Mouse (Mus musculus): ENCODE measurements around the gene Chrdl2. TPM values are rescaled to one million over a fixed set of nuclear protein-coding genes. Genes with fewer than 3 reads are reported as not detected.
"Not testable (repeated sequence)": the region's sequence is repeated elsewhere in the genome, so short reads cannot be mapped to it uniquely, and the experiment has no call there.

Chrdl2 gene
- not detected in 2 replicates for total RNA-seq (2014; fragmentation: Nextera tagmentation)
- 0.05 TPM in 1 of 2 replicates, not detected in the other for total RNA-seq (2017)
- polyA plus RNA-seq (2012): not detected in 2 replicates

GRCm38 (mm10) chr7:100005790-100006189 lies at the start of gene Chrdl2:
TSS of gene Chrdl2 (plus strand) at chr7:100006172.
- DNase-seq (ENCODE audit: low spot score): no peak
- TF ChIP-seq CTCF (IDR thresholded peaks at IDR 0.05; ENCODE audit: low read depth, low read length) (no peak), GATA2 (IDR thresholded peaks at IDR 0.05; ENCODE audit: borderline replicate concordance, low read depth, low read length) (no peak), GATA1 (IDR thresholded peaks at IDR 0.05; ENCODE audit: borderline replicate concordance, low read length) (no peak), TAL1 (conservative IDR thresholded peaks at IDR 0.05; ENCODE audit: low read depth, low read length) (no peak), POLR2AphosphoS5 (IDR thresholded peaks at IDR 0.05; ENCODE audit: insufficient replicate concordance, low read depth, low read length) (no peak)
- no peak within 1 kb of the TSS for H3K4me3 ChIP-seq (ENCODE audit: low read depth, low read length)

GRCm38 (mm10) chr7:99957226-99957965 lies 48.6 kb upstream of the Chrdl2 start:
- DNase-seq (ENCODE audit: low spot score) (no peak), ATAC-seq (ENCODE audit: extremely low read depth, insufficient number of reproducible peaks, low FRiP score, poor library complexity, severe bottlenecking) (no peak)
- no peak overlapping the region for H3K4me3 ChIP-seq (ENCODE audit: low read depth, low read length)
- TF ChIP-seq CTCF (IDR thresholded peaks at IDR 0.05; ENCODE audit: low read depth, low read length): no peak
- no peak for TF ChIP-seq GATA1 (IDR thresholded peaks at IDR 0.05; ENCODE audit: borderline replicate concordance, low read length)
- TF ChIP-seq GATA2 (IDR thresholded peaks at IDR 0.05; ENCODE audit: borderline replicate concordance, low read depth, low read length): no peak
- TF ChIP-seq POLR2AphosphoS5 (IDR thresholded peaks at IDR 0.05; ENCODE audit: insufficient replicate concordance, low read depth, low read length): no peak
- no peak for TF ChIP-seq TAL1 (conservative IDR thresholded peaks at IDR 0.05; ENCODE audit: low read depth, low read length)
- H3K9me3 ChIP-seq (replicated peaks): no peaks in the 10 kb centered on the region
- peaks cover 13% of the 10 kb centered on the region for H3K4me1 ChIP-seq (ENCODE audit: insufficient read depth, low read depth, low read length)
- H3K36me3 ChIP-seq (replicated peaks): peaks cover 29% of the 10 kb centered on the region
- H3K27me3 ChIP-seq (ENCODE audit: insufficient read depth, low read length): no peaks in the 10 kb centered on the region

More at GRCm38 (mm10) chr7:100005790-100006189, at the start of gene Chrdl2:
- Histone ChIP-seq H3K9me3 (replicated peaks) (no peaks in the 10 kb centered on the region), H3K27me3 (ENCODE audit: insufficient read depth, low read length) (peaks cover 66% of the 10 kb centered on the region), H3K4me1 (ENCODE audit: insufficient read depth, low read depth, low read length) (no peaks in the 10 kb centered on the region), H3K36me3 (replicated peaks) (no peaks in the 10 kb centered on the region)
- ATAC-seq (ENCODE audit: extremely low read depth, insufficient number of reproducible peaks, low FRiP score, poor library complexity, severe bottlenecking): no peak

GRCm38 (mm10) chr7:99960571-99960970 lies 45.4 kb upstream of the Chrdl2 start:
- H3K4me3 ChIP-seq (ENCODE audit: low read depth, low read length); DNase-seq (ENCODE audit: low spot score); H3K27me3 ChIP-seq (ENCODE audit: insufficient read depth, low read length); ATAC-seq (ENCODE audit: extremely low read depth, insufficient number of reproducible peaks, low FRiP score, poor library complexity, severe bottlenecking); H3K9me3 ChIP-seq (replicated peaks): not testable (repeated sequence)
- H3K4me1 ChIP-seq (ENCODE audit: insufficient read depth, low read depth, low read length): peaks cover 23% of the 10 kb centered on the region
- H3K36me3 ChIP-seq (replicated peaks): peaks cover 28% of the 10 kb centered on the region

GRCm38 (mm10) chr7:99961518-99961917 lies 44.5 kb upstream of the Chrdl2 start:
- TF ChIP-seq CTCF (IDR thresholded peaks at IDR 0.05; ENCODE audit: low read depth, low read length) (no peak), POLR2AphosphoS5 (IDR thresholded peaks at IDR 0.05; ENCODE audit: insufficient replicate concordance, low read depth, low read length) (no peak), GATA1 (IDR thresholded peaks at IDR 0.05; ENCODE audit: borderline replicate concordance, low read length) (no peak), TAL1 (conservative IDR thresholded peaks at IDR 0.05; ENCODE audit: low read depth, low read length) (no peak), GATA2 (IDR thresholded peaks at IDR 0.05; ENCODE audit: borderline replicate concordance, low read depth, low read length) (no peak)
- no peak for DNase-seq (ENCODE audit: low spot score)
- ATAC-seq (ENCODE audit: extremely low read depth, insufficient number of reproducible peaks, low FRiP score, poor library complexity, severe bottlenecking): no peak
- Histone ChIP-seq H3K36me3 (replicated peaks) (peaks cover 35% of the 10 kb centered on the region), H3K9me3 (replicated peaks) (no peaks in the 10 kb centered on the region), H3K27me3 (ENCODE audit: insufficient read depth, low read length) (no peaks in the 10 kb centered on the region), H3K4me1 (ENCODE audit: insufficient read depth, low read depth, low read length) (peaks cover 23% of the 10 kb centered on the region), H3K4me3 (ENCODE audit: low read depth, low read length) (no peak overlapping the region)

GRCm38 (mm10) chr7:99962536-99963236 lies 43.3 kb upstream of the Chrdl2 start:
- TF ChIP-seq POLR2AphosphoS5 (IDR thresholded peaks at IDR 0.05; ENCODE audit: insufficient replicate concordance, low read depth, low read length): no peak
- TF ChIP-seq GATA2 (IDR thresholded peaks at IDR 0.05; ENCODE audit: borderline replicate concordance, low read depth, low read length): no peak
- no peak for TF ChIP-seq GATA1 (IDR thresholded peaks at IDR 0.05; ENCODE audit: borderline replicate concordance, low read length)
- TF ChIP-seq TAL1 (conservative IDR thresholded peaks at IDR 0.05; ENCODE audit: low read depth, low read length): no peak
- TF ChIP-seq CTCF (IDR thresholded peaks at IDR 0.05; ENCODE audit: low read depth, low read length): no peak
- Histone ChIP-seq H3K4me3 (ENCODE audit: low read depth, low read length) (no peak overlapping the region), H3K36me3 (replicated peaks) (peaks cover 42% of the 10 kb centered on the region), H3K27me3 (ENCODE audit: insufficient read depth, low read length) (no peaks in the 10 kb centered on the region), H3K4me1 (ENCODE audit: insufficient read depth, low read depth, low read length) (peaks cover 20% of the 10 kb centered on the region), H3K9me3 (replicated peaks) (no peaks in the 10 kb centered on the region)
- ATAC-seq (ENCODE audit: extremely low read depth, insufficient number of reproducible peaks, low FRiP score, poor library complexity, severe bottlenecking): no peak
- DNase-seq (ENCODE audit: low spot score): no peak

GRCm38 (mm10) chr7:99963237-99963860 lies 42.6 kb upstream of the Chrdl2 start:
- no peaks in the 10 kb centered on the region for H3K9me3 ChIP-seq (replicated peaks)
- H3K4me1 ChIP-seq (ENCODE audit: insufficient read depth, low read depth, low read length): peaks cover 21% of the 10 kb centered on the region
- TF ChIP-seq GATA2 (IDR thresholded peaks at IDR 0.05; ENCODE audit: borderline replicate concordance, low read depth, low read length): no peak
- no peak for TF ChIP-seq GATA1 (IDR thresholded peaks at IDR 0.05; ENCODE audit: borderline replicate concordance, low read length)
- TF ChIP-seq POLR2AphosphoS5 (IDR thresholded peaks at IDR 0.05; ENCODE audit: insufficient replicate concordance, low read depth, low read length): no peak
- no peak for TF ChIP-seq TAL1 (conservative IDR thresholded peaks at IDR 0.05; ENCODE audit: low read depth, low read length)
- TF ChIP-seq CTCF (IDR thresholded peaks at IDR 0.05; ENCODE audit: low read depth, low read length): no peak
- DNase-seq (ENCODE audit: low spot score): no peak
- H3K4me3 ChIP-seq (ENCODE audit: low read depth, low read length): no peak overlapping the region
- no peak for ATAC-seq (ENCODE audit: extremely low read depth, insufficient number of reproducible peaks, low FRiP score, poor library complexity, severe bottlenecking)
- H3K27me3 ChIP-seq (ENCODE audit: insufficient read depth, low read length): no peaks in the 10 kb centered on the region
- peaks cover 48% of the 10 kb centered on the region for H3K36me3 ChIP-seq (replicated peaks)
